Mouse (Mus musculus): Measurements from ENCODE around the gene Bcl11a.

Gene Bcl11a

GRCm38 (mm10) chr11:24077795-24078705 is at the start of gene Bcl11a:
TSS of gene Bcl11a (plus strand) at chr11:24078056.
- no peak for DNase-seq (ENCODE audit: low read depth, low spot score)

GRCm38 (mm10) chr11:24044025-24044424 is 33.8 kb upstream of the Bcl11a start:
- DNase-seq (ENCODE audit: low read depth, low spot score): peak; percentile 71

GRCm38 (mm10) chr11:24049226-24050031 is 28.4 kb upstream of the Bcl11a start:
- no peak for DNase-seq (ENCODE audit: low read depth, low spot score)

GRCm38 (mm10) chr11:24050032-24050757 is 27.7 kb upstream of the Bcl11a start:
- no peak for DNase-seq (ENCODE audit: low read depth, low spot score)

GRCm38 (mm10) chr11:24052882-24053281 is 25.0 kb upstream of the Bcl11a start:
- DNase-seq (ENCODE audit: low read depth, low spot score): no peak

GRCm38 (mm10) chr11:24059137-24059536 is 18.7 kb upstream of the Bcl11a start:
- DNase-seq (ENCODE audit: low read depth, low spot score): no peak

GRCm38 (mm10) chr11:24060428-24060827 is 17.4 kb upstream of the Bcl11a start:
- no peak for DNase-seq (ENCODE audit: low read depth, low spot score)

- no peak for DNase-seq (ENCODE audit: low read depth, low spot score)
Measured at GRCm38 (mm10) chr11:24061819-24062218, 16.0 kb upstream of the Bcl11a start.

GRCm38 (mm10) chr11:24062495-24063096 is 15.3 kb upstream of the Bcl11a start:
- no peak for DNase-seq (ENCODE audit: low read depth, low spot score)

- DNase-seq (ENCODE audit: low read depth, low spot score): no peak
Measured at GRCm38 (mm10) chr11:24064221-24064620, 13.6 kb upstream of the Bcl11a start.

- DNase-seq (ENCODE audit: low read depth, low spot score): no peak
Measured at GRCm38 (mm10) chr11:24065313-24065712, 12.5 kb upstream of the Bcl11a start.

- no peak for DNase-seq (ENCODE audit: low read depth, low spot score)
Measured at GRCm38 (mm10) chr11:24074021-24074591, 3.8 kb upstream of the Bcl11a start.

- no peak for DNase-seq (ENCODE audit: low read depth, low spot score)
Measured at GRCm38 (mm10) chr11:24074634-24075104, 3.2 kb upstream of the Bcl11a start, which contains the start of gene A830031A19Rik. TSS of gene A830031A19Rik (minus strand) at chr11:24075054.

- no peak for DNase-seq (ENCODE audit: low read depth, low spot score)
Measured at GRCm38 (mm10) chr11:24075486-24076126, 2.2 kb upstream of the Bcl11a start.

GRCm38 (mm10) chr11:24076127-24076650 is 1.7 kb upstream of the Bcl11a start:
- DNase-seq (ENCODE audit: low read depth, low spot score): peak; percentile 84

- DNase-seq (ENCODE audit: low read depth, low spot score): no peak
Measured at GRCm38 (mm10) chr11:24076821-24077730, 780 bp upstream of the Bcl11a start.

GRCm38 (mm10) chr11:24078706-24079316 is 955 bp downstream of the Bcl11a start:
- no peak for DNase-seq (ENCODE audit: low read depth, low spot score)
